In genomic region chr2:92689203-92689602, GRCm38 (mm10) we compare ENCODE assay signal across 12 mouse cellular contexts.
A peak's percentile ranks its signal among the peaks of the same experiment; 100 is the strongest.
DNase-seq lines count a peak whose midpoint lies in the region; ATAC-seq and TF ChIP-seq lines count a peak whose summit lies in the region.
"Had no signal": no experiment of that assay in that cellular context is flagged by ENCODE, and none has a peak within 500 bp of the region (broad histone marks: within the 10 kb centered on the region; RNA-seq: fewer than 3 reads in every experiment).

No protein-coding gene starts in this region.

- H3K4me1 ChIP-seq in limb, embryonic 13.5 days, result no peaks in the 10 kb centered on the region
- H3K4me1 ChIP-seq in limb, embryonic 10.5 days, result no peaks in the 10 kb centered on the region
- peaks cover 10% of the 10 kb centered on the region for H3K4me1 ChIP-seq in hindbrain, embryonic 14.5 days (replicated peaks; ENCODE audit: control insufficient read depth, insufficient read depth, low read length)
- peaks cover 13% of the 10 kb centered on the region for H3K4me1 ChIP-seq in midbrain, embryonic 14.5 days (ENCODE audit: control insufficient read depth, insufficient read depth, low read length)
- H3K4me1 ChIP-seq in lung, postnatal 0 days (ENCODE audit: insufficient read depth, low read depth, low read length), result no peaks in the 10 kb centered on the region
- H3K4me1 ChIP-seq: heart, embryonic 10.5 days had no signal

- ATAC-seq in limb, embryonic 13.5 days (ENCODE audit: low FRiP score, low read depth), result no peak
- peak; percentile 74 for ATAC-seq in hindbrain, embryonic 14.5 days (ENCODE audit: low FRiP score)
- peak; percentile 58; the same call in 1 of the 2 replicates for ATAC-seq in midbrain, embryonic 14.5 days (ENCODE audit: low FRiP score, low TSS enrichment)
- no peak for ATAC-seq in lung, postnatal 0 days

- H3K9me3 ChIP-seq in limb, embryonic 13.5 days, result no peaks in the 10 kb centered on the region
- H3K9me3 ChIP-seq in limb, embryonic 10.5 days (replicated peaks), result no peaks in the 10 kb centered on the region
- H3K9me3 ChIP-seq in hindbrain, embryonic 14.5 days (ENCODE audit: control insufficient read depth, low read length), result 0 out of 2 replicates have a peak, but pooled peaks cover 6% of the 10 kb centered on the region
- no peaks in the 10 kb centered on the region for H3K9me3 ChIP-seq in midbrain, embryonic 14.5 days (ENCODE audit: control insufficient read depth, low read length)
- no peaks in the 10 kb centered on the region for H3K9me3 ChIP-seq in lung, postnatal 0 days (ENCODE audit: low read length)
- H3K9me3 ChIP-seq: heart, embryonic 10.5 days; midbrain, embryonic 12.5 days had no signal

- no peaks in the 10 kb centered on the region for H3K36me3 ChIP-seq in limb, embryonic 13.5 days
- no peaks in the 10 kb centered on the region for H3K36me3 ChIP-seq in limb, embryonic 10.5 days
- no peaks in the 10 kb centered on the region for H3K36me3 ChIP-seq in hindbrain, embryonic 14.5 days (replicated peaks; ENCODE audit: control insufficient read depth, insufficient read depth)
- H3K36me3 ChIP-seq in midbrain, embryonic 14.5 days (ENCODE audit: control insufficient read depth, insufficient read depth, low read length), result no peaks in the 10 kb centered on the region
- no peaks in the 10 kb centered on the region for H3K36me3 ChIP-seq in lung, postnatal 0 days (ENCODE audit: insufficient read depth, low read length)
- H3K36me3 ChIP-seq: heart, embryonic 10.5 days; midbrain, embryonic 12.5 days had no signal

- TF ChIP-seq CTCF in lung, postnatal 0 days (IDR thresholded peaks at IDR 0.05), result no peak
- no peak for TF ChIP-seq CTCF in gastrocnemius, adult 2 months (IDR thresholded peaks at IDR 0.05)

- H3K9ac ChIP-seq in limb, embryonic 13.5 days, result 0 out of 2 replicates have a peak overlapping the region, but pooled peaks have one; percentile 8
- no peak overlapping the region for H3K9ac ChIP-seq in hindbrain, embryonic 14.5 days
- H3K9ac ChIP-seq in midbrain, embryonic 14.5 days (replicated peaks; ENCODE audit: low read length), result no peak overlapping the region
- H3K9ac ChIP-seq in lung, postnatal 0 days (replicated peaks; ENCODE audit: low read depth), result no peak overlapping the region
- H3K9ac ChIP-seq: midbrain, embryonic 12.5 days had no signal

- intact Hi-C loops in gastrocnemius, adult 2 months (cut with DNase I), result no loop called here

- H3K27ac ChIP-seq in limb, embryonic 13.5 days, result no peak overlapping the region
- no peak overlapping the region for H3K27ac ChIP-seq in limb, embryonic 10.5 days
- H3K27ac ChIP-seq in hindbrain, embryonic 14.5 days, result no peak overlapping the region
- H3K27ac ChIP-seq in midbrain, embryonic 14.5 days (replicated peaks; ENCODE audit: low read depth, low read length), result peak overlapping the region; percentile 55
- no peak overlapping the region for H3K27ac ChIP-seq in lung, postnatal 0 days (ENCODE audit: low read length)
- no peak overlapping the region for H3K27ac ChIP-seq in gastrocnemius, adult 2 months
- H3K27ac ChIP-seq: heart, embryonic 10.5 days; midbrain, embryonic 12.5 days had no signal

- 51% methylated on average over 2 of the region's 2 CpGs for WGBS in limb, embryonic 13.5 days
- WGBS in limb, embryonic 10.5 days, result 56% methylated on average over 2 of the region's 2 CpGs
- WGBS in hindbrain, embryonic 14.5 days, result 8% methylated on average over 2 of the region's 2 CpGs
- WGBS in midbrain, embryonic 14.5 days, result 19% methylated on average over 2 of the region's 2 CpGs
- WGBS in lung, postnatal 0 days, result 49% methylated on average over 2 of the region's 2 CpGs

- DNase-seq in limb, embryonic 10.5 days (ENCODE audit: low spot score), result no peak
- peak; percentile 43 for DNase-seq in hindbrain, embryonic 14.5 days (ENCODE audit: low spot score)
- DNase-seq in midbrain, embryonic 14.5 days, result peak; percentile 71
- DNase-seq in cerebellum, adult 8-10 months, result no peak
- no peak for DNase-seq in lung, postnatal 0 days (ENCODE audit: low spot score)
- no peak for DNase-seq in gastrocnemius, adult 2 months
- DNase-seq: cerebellum, postnatal 25 days; lung, adult 18-20 months; retina, postnatal 1 day had no signal

- no peak overlapping the region for H3K4me3 ChIP-seq in limb, embryonic 13.5 days
- no peak overlapping the region for H3K4me3 ChIP-seq in limb, embryonic 10.5 days
- no peak overlapping the region for H3K4me3 ChIP-seq in hindbrain, embryonic 14.5 days (replicated peaks; ENCODE audit: low read length)
- no peak overlapping the region for H3K4me3 ChIP-seq in midbrain, embryonic 14.5 days (replicated peaks; ENCODE audit: low read depth, low read length)
- H3K4me3 ChIP-seq in lung, postnatal 0 days (ENCODE audit: low read depth, low read length), result no peak overlapping the region
- no peak overlapping the region for H3K4me3 ChIP-seq in gastrocnemius, adult 2 months
- H3K4me3 ChIP-seq: heart, embryonic 10.5 days; midbrain, embryonic 12.5 days had no signal

- no peak overlapping the region for H3K4me2 ChIP-seq in limb, embryonic 13.5 days (replicated peaks)
- H3K4me2 ChIP-seq in hindbrain, embryonic 14.5 days (replicated peaks), result no peak overlapping the region
- no peak overlapping the region for H3K4me2 ChIP-seq in midbrain, embryonic 14.5 days (ENCODE audit: low read length)
- H3K4me2 ChIP-seq in lung, postnatal 0 days (replicated peaks; ENCODE audit: low read depth, low read length), result no peak overlapping the region
- H3K4me2 ChIP-seq: midbrain, embryonic 12.5 days had no signal

- no peaks in the 10 kb centered on the region; the same call in 1 of the 2 replicates for H3K27me3 ChIP-seq in limb, embryonic 13.5 days
- H3K27me3 ChIP-seq in limb, embryonic 10.5 days (ENCODE audit: low read depth, poor library complexity, severe bottlenecking), result no peaks in the 10 kb centered on the region
- H3K27me3 ChIP-seq in hindbrain, embryonic 14.5 days (ENCODE audit: control insufficient read depth, insufficient read depth, low read length), result no peaks in the 10 kb centered on the region
- no peaks in the 10 kb centered on the region for H3K27me3 ChIP-seq in midbrain, embryonic 14.5 days (ENCODE audit: control insufficient read depth, insufficient read depth, low read length)
- H3K27me3 ChIP-seq in lung, postnatal 0 days (replicated peaks; ENCODE audit: insufficient read depth, low read length), result no peaks in the 10 kb centered on the region

- no peak for TF ChIP-seq EP300 in lung, postnatal 0 days (IDR thresholded peaks at IDR 0.05)

Comparison
In these comparisons a context has a peak if more than half of its experiments do, and no peak if none do; other contexts are left out.
1. ATAC-seq: peak in hindbrain, embryonic 14.5 days (single experiment) and midbrain, embryonic 14.5 days (single experiment); none in limb, embryonic 13.5 days (single experiment) and lung, postnatal 0 days (single experiment).
2. DNase-seq: peak in hindbrain, embryonic 14.5 days (single experiment) and midbrain, embryonic 14.5 days (single experiment); none in limb, embryonic 10.5 days (single experiment), cerebellum, adult 8-10 months (single experiment), lung, postnatal 0 days (single experiment) and gastrocnemius, adult 2 months (single experiment).